Mouse (Mus musculus): Measurements from ENCODE around the gene Pus10. TPM values are rescaled to one million over a fixed set of nuclear protein-coding genes. Genes with fewer than 3 reads are reported as not detected.

Pus10 gene
- total and polyA plus RNA-seq, 3 experiments = 43.4 to 416 (median 52.5) TPM

- TF ChIP-seq CTCF (IDR thresholded peaks at IDR 0.05 in 2 of 3, conservative IDR thresholded peaks at IDR 0.05 in 1 of 3; ENCODE audit: control insufficient read depth in 1 of 3, insufficient read depth in 1 of 3, low read depth in 2 of 3, low read length in 3 of 3, poor library complexity in 1 of 3, severe bottlenecking in 1 of 3) (no peak), MEF2A (IDR thresholded peaks at IDR 0.05; ENCODE audit: extremely low read depth, insufficient replicate concordance, low read depth, low read length, poor library complexity, severe bottlenecking) (no peak), MXI1 (IDR thresholded peaks at IDR 0.05; ENCODE audit: low read depth, low read length) (no peak), MAZ (IDR thresholded peaks at IDR 0.05; ENCODE audit: low read depth, low read length) (no peak), POLR2A (IDR thresholded peaks at IDR 0.05; ENCODE audit: control insufficient read depth in 1 of 2, insufficient read depth in 1 of 2, low read depth in 1 of 2, low read length in 2 of 2, poor library complexity in 1 of 2) (no peak), MYC (IDR thresholded peaks at IDR 0.05; ENCODE audit: low read depth, low read length) (no peak), CHD2 (IDR thresholded peaks at IDR 0.05; ENCODE audit: low read length) (no peak), RCOR1 (IDR thresholded peaks at IDR 0.05; ENCODE audit: low read depth, low read length) (no peak), JUND (IDR thresholded peaks at IDR 0.05; ENCODE audit: low read depth, low read length) (no peak), ZNF384 (IDR thresholded peaks at IDR 0.05; ENCODE audit: low read depth, low read length) (no peak), E2F4 (IDR thresholded peaks at IDR 0.05; ENCODE audit: borderline replicate concordance, low read depth, low read length) (no peak), NELFE (IDR thresholded peaks at IDR 0.05; ENCODE audit: low read depth, low read length) (no peak), NRF1 (IDR thresholded peaks at IDR 0.05; ENCODE audit: insufficient read depth, low read depth, low read length, poor library complexity, severe bottlenecking) (no peak), POLR2AphosphoS5 (IDR thresholded peaks at IDR 0.05; ENCODE audit: borderline replicate concordance, low read depth, low read length) (no peak), GATA1 (IDR thresholded peaks at IDR 0.05; ENCODE audit: low read depth, low read length) (no peak)
- H3K4me1 ChIP-seq (ENCODE audit: control insufficient read depth in 1 of 2, insufficient read depth in 2 of 2, low read length in 2 of 2) = peaks cover 2 to 7% of the 10 kb centered on the region in 2 experiments; a peak in 2 of 4 replicates
- H3K9ac ChIP-seq (ENCODE audit: control insufficient read depth, low read depth, low read length, poor library complexity, severe bottlenecking) = no peak overlapping the region
- no peaks in the 10 kb centered on the region for H3K79me2 ChIP-seq (ENCODE audit: control insufficient read depth, insufficient read depth, low read length, poor library complexity)
- DNase-seq (ENCODE audit: low read depth, low spot score) = peak; percentile 16
- no peak overlapping the region for H3K4me3 ChIP-seq (ENCODE audit: control insufficient read depth in 1 of 2, insufficient read depth in 1 of 2, low read depth in 2 of 2, low read length in 2 of 2)
- no peak overlapping the region for H3K27ac ChIP-seq (ENCODE audit: control insufficient read depth, low read depth, low read length)
- no peaks in the 10 kb centered on the region for H3K27me3 ChIP-seq (ENCODE audit: control insufficient read depth in 1 of 2, insufficient read depth in 2 of 2, low read length in 2 of 2)
- no peaks in the 10 kb centered on the region for H3K9me3 ChIP-seq (replicated peaks; ENCODE audit: insufficient read depth, low read length)
- H3K36me3 ChIP-seq (ENCODE audit: control insufficient read depth in 1 of 2, insufficient read depth in 2 of 2, low read length in 2 of 2) = peaks cover 7 to 41% of the 10 kb centered on the region in 2 experiments
These were observed 53.4 kb downstream of the Pus10 start for GRCm38 (mm10) chr11:23718856-23719255.

- Histone ChIP-seq H3K27me3 (ENCODE audit: control insufficient read depth in 1 of 2, insufficient read depth in 2 of 2, low read length in 2 of 2) (no peaks in the 10 kb centered on the region), H3K4me1 (ENCODE audit: control insufficient read depth in 1 of 2, insufficient read depth in 2 of 2, low read length in 2 of 2) (peaks cover 2 to 7% of the 10 kb centered on the region in 2 experiments; a peak in 2 of 4 replicates), H3K9me3 (replicated peaks; ENCODE audit: insufficient read depth, low read length) (no peaks in the 10 kb centered on the region), H3K4me3 (ENCODE audit: control insufficient read depth in 1 of 2, insufficient read depth in 1 of 2, low read depth in 2 of 2, low read length in 2 of 2) (no peak overlapping the region), H3K27ac (ENCODE audit: control insufficient read depth, low read depth, low read length) (no peak overlapping the region), H3K36me3 (ENCODE audit: control insufficient read depth in 1 of 2, insufficient read depth in 2 of 2, low read length in 2 of 2) (peaks cover 7 to 41% of the 10 kb centered on the region in 2 experiments), H3K79me2 (ENCODE audit: control insufficient read depth, insufficient read depth, low read length, poor library complexity) (no peaks in the 10 kb centered on the region), H3K9ac (ENCODE audit: control insufficient read depth, low read depth, low read length, poor library complexity, severe bottlenecking) (no peak overlapping the region)
- peak; percentile 27 for DNase-seq (ENCODE audit: low read depth, low spot score)
- TF ChIP-seq NELFE (IDR thresholded peaks at IDR 0.05; ENCODE audit: low read depth, low read length) (no peak), MAZ (IDR thresholded peaks at IDR 0.05; ENCODE audit: low read depth, low read length) (no peak), ZC3H11A (IDR thresholded peaks at IDR 0.05; ENCODE audit: low read depth, low read length) (no peak), NRF1 (IDR thresholded peaks at IDR 0.05; ENCODE audit: insufficient read depth, low read depth, low read length, poor library complexity, severe bottlenecking) (no peak), GATA1 (IDR thresholded peaks at IDR 0.05; ENCODE audit: low read depth, low read length) (peak; percentile 71), ZMIZ1 (IDR thresholded peaks at IDR 0.05; ENCODE audit: low read depth, low read length) (no peak), EP300 (IDR thresholded peaks at IDR 0.05; ENCODE audit: low read depth in 1 of 2, low read length in 2 of 2) (peak; percentile 54 to 58; a peak in 2 of 4 replicates), TCF12 (IDR thresholded peaks at IDR 0.05; ENCODE audit: low read depth, low read length) (peak; percentile 66; the same call in 1 of the 2 replicates), RCOR1 (IDR thresholded peaks at IDR 0.05; ENCODE audit: low read depth, low read length) (peak; percentile 40; the same call in 1 of the 2 replicates)
These were observed 54.4 kb downstream of the Pus10 start for GRCm38 (mm10) chr11:23719825-23720224.

Data from MEL (cell line).